Comparison of ENCODE assay signal across 24 mouse cellular contexts in genomic region chr13:58204986-58205385, GRCm38 (mm10). TPM values are rescaled to one million over a fixed set of nuclear protein-coding genes. Genes with fewer than 3 reads are reported as not detected.
DNase-seq lines count a peak whose midpoint lies in the region; ATAC-seq and TF ChIP-seq lines count a peak whose summit lies in the region.
"Had no signal": no experiment of that assay in that cellular context is flagged by ENCODE, and none has a peak within 500 bp of the region (broad histone marks: within the 10 kb centered on the region; RNA-seq: fewer than 3 reads in every experiment).

No protein-coding gene starts in this region.

- peaks cover 16% of the 10 kb centered on the region for H3K4me1 ChIP-seq in liver, postnatal 0 days (ENCODE audit: insufficient read depth)
- peaks cover 19 to 21% of the 10 kb centered on the region in 2 experiments for H3K4me1 ChIP-seq in MEL (ENCODE audit: control insufficient read depth in 1 of 2, insufficient read depth in 2 of 2, low read length in 2 of 2)
- peaks cover 18% of the 10 kb centered on the region; the same call in 1 of the 2 replicates for H3K4me1 ChIP-seq in kidney, adult 2 months (ENCODE audit: control insufficient read depth, insufficient read depth, low read length)
- H3K4me1 ChIP-seq: embryonic facial prominence, embryonic 12.5 days; forebrain, embryonic 13.5 days had no signal

- H3K79me2 ChIP-seq in MEL (ENCODE audit: control insufficient read depth, insufficient read depth, low read length, poor library complexity), result peaks cover 86% of the 10 kb centered on the region

- H3K9me3 ChIP-seq in liver, postnatal 0 days (ENCODE audit: low read length), result no peaks in the 10 kb centered on the region
- no peaks in the 10 kb centered on the region for H3K9me3 ChIP-seq in MEL (replicated peaks; ENCODE audit: insufficient read depth, low read length)
- H3K9me3 ChIP-seq: embryonic facial prominence, embryonic 12.5 days; forebrain, embryonic 13.5 days; heart, embryonic 13.5 days; midbrain, embryonic 13.5 days had no signal

- no peak for TF ChIP-seq CTCF in liver, postnatal 0 days (IDR thresholded peaks at IDR 0.05; ENCODE audit: low read depth)
- no peak for TF ChIP-seq CTCF in MEL (IDR thresholded peaks at IDR 0.05 in 2 of 3, conservative IDR thresholded peaks at IDR 0.05 in 1 of 3; ENCODE audit: control insufficient read depth in 1 of 3, insufficient read depth in 1 of 3, low read depth in 2 of 3, low read length in 3 of 3, poor library complexity in 1 of 3, severe bottlenecking in 1 of 3)
- TF ChIP-seq CTCF in kidney, adult 2 months (conservative IDR thresholded peaks at IDR 0.05; ENCODE audit: insufficient read depth, insufficient read length, low read depth, low read length), result no peak

- no peak overlapping the region for H3K4me2 ChIP-seq in liver, postnatal 0 days (ENCODE audit: low read depth, low read length)
- H3K4me2 ChIP-seq: embryonic facial prominence, embryonic 12.5 days; forebrain, embryonic 13.5 days; heart, embryonic 13.5 days; hindbrain, embryonic 14.5 days; liver, embryonic 11.5 days; midbrain, embryonic 13.5 days had no signal

- no peak for DNase-seq in liver, postnatal 0 days
- DNase-seq in liver (no peak), MEL (ENCODE audit: low read depth, low spot score) (peak; percentile 61)
- DNase-seq in left cerebral cortex, adult 18-20 months (ENCODE audit: low spot score in 2 of 2), result no peak
- DNase-seq in kidney, adult 2 months, result no peak
- DNase-seq in adrenal gland, adult 18-20 months (ENCODE audit: low spot score in 2 of 2), result no peak
- DNase-seq: adrenal gland, postnatal 36 days; cerebellum, postnatal 10 days; gastrocnemius, adult 2 months; kidney, adult 18-20 months; kidney, postnatal 14 days; lung, adult 18-20 months; lung, postnatal 10 days; right cerebral cortex, postnatal 14 days had no signal

- H3K27ac ChIP-seq in liver, postnatal 0 days (ENCODE audit: low read depth), result peak overlapping the region; percentile 17; the same call in 1 of the 2 replicates
- H3K27ac ChIP-seq in MEL (ENCODE audit: control insufficient read depth, low read depth, low read length), result no peak overlapping the region
- H3K27ac ChIP-seq in kidney, adult 2 months (ENCODE audit: insufficient read depth, low read depth, low read length), result no peak overlapping the region
- H3K27ac ChIP-seq: embryonic facial prominence, embryonic 12.5 days; forebrain, embryonic 13.5 days; gastrocnemius, adult 2 months; heart, embryonic 13.5 days; hindbrain, embryonic 14.5 days; layer of hippocampus, adult 2 months; midbrain, embryonic 13.5 days; stomach, postnatal 0 days had no signal

- 38% methylated on average over 4 of the region's 4 CpGs for WGBS in liver, postnatal 0 days (ENCODE audit: insufficient replicate concordance)
- WGBS in kidney, adult 2 months, result 53% methylated on average over 4 of the region's 4 CpGs

- no peak overlapping the region for H3K4me3 ChIP-seq in liver, postnatal 0 days (ENCODE audit: low read depth, low read length)
- no peak overlapping the region for H3K4me3 ChIP-seq in MEL (ENCODE audit: control insufficient read depth in 1 of 2, insufficient read depth in 1 of 2, low read depth in 2 of 2, low read length in 2 of 2)
- H3K4me3 ChIP-seq in kidney, adult 2 months (ENCODE audit: insufficient read depth, low read depth, low read length), result no peak overlapping the region
- H3K4me3 ChIP-seq: embryonic facial prominence, embryonic 12.5 days; forebrain, embryonic 13.5 days; gastrocnemius, adult 2 months; heart, embryonic 13.5 days; layer of hippocampus, adult 2 months; midbrain, embryonic 13.5 days had no signal

- no peak overlapping the region for H3K9ac ChIP-seq in liver, postnatal 0 days (replicated peaks)
- H3K9ac ChIP-seq in MEL (ENCODE audit: control insufficient read depth, low read depth, low read length, poor library complexity, severe bottlenecking), result no peak overlapping the region
- H3K9ac ChIP-seq: embryonic facial prominence, embryonic 12.5 days; forebrain, embryonic 13.5 days; heart, embryonic 13.5 days; hindbrain, embryonic 14.5 days; midbrain, embryonic 13.5 days had no signal

- no peak for ATAC-seq in liver, postnatal 0 days
- ATAC-seq in megakaryocyte, adult 5-6 weeks (ENCODE audit: poor library complexity, severe bottlenecking), result peak; percentile 96
- ATAC-seq: forebrain, embryonic 13.5 days; inflammation-experienced regulatory T-cells, adult 6 months; midbrain, embryonic 13.5 days had no signal

- no peak for TF ChIP-seq EP300 in liver, postnatal 0 days (IDR thresholded peaks at IDR 0.05; ENCODE audit: low read depth)
- TF ChIP-seq EP300 in MEL (IDR thresholded peaks at IDR 0.05; ENCODE audit: low read depth in 1 of 2, low read length in 2 of 2), result no peak

- H3K36me3 ChIP-seq in liver, postnatal 0 days (replicated peaks; ENCODE audit: insufficient read depth, low read length), result 0 out of 2 replicates have a peak, but pooled peaks cover 2% of the 10 kb centered on the region
- H3K36me3 ChIP-seq in MEL (ENCODE audit: control insufficient read depth in 1 of 2, insufficient read depth in 2 of 2, low read length in 2 of 2), result peaks cover 5 to 40% of the 10 kb centered on the region in 2 experiments
- H3K36me3 ChIP-seq in kidney, adult 2 months (ENCODE audit: control insufficient read depth, insufficient read depth, low read length), result no peaks in the 10 kb centered on the region
- H3K36me3 ChIP-seq: embryonic facial prominence, embryonic 12.5 days; heart, embryonic 13.5 days; midbrain, embryonic 13.5 days had no signal

- no peaks in the 10 kb centered on the region for H3K27me3 ChIP-seq in liver, postnatal 0 days (ENCODE audit: insufficient read depth, low read length)
- no peaks in the 10 kb centered on the region for H3K27me3 ChIP-seq in MEL (ENCODE audit: control insufficient read depth in 1 of 2, insufficient read depth in 2 of 2, low read length in 2 of 2)
- no peaks in the 10 kb centered on the region for H3K27me3 ChIP-seq in kidney, adult 2 months (replicated peaks; ENCODE audit: control insufficient read depth, insufficient read depth, low read length)
- H3K27me3 ChIP-seq: embryonic facial prominence, embryonic 12.5 days; forebrain, embryonic 13.5 days; heart, embryonic 13.5 days; midbrain, embryonic 13.5 days had no signal

- TF ChIP-seq POLR2A in MEL (IDR thresholded peaks at IDR 0.05; ENCODE audit: control insufficient read depth in 1 of 2, insufficient read depth in 1 of 2, low read depth in 1 of 2, low read length in 2 of 2, poor library complexity in 1 of 2), result no peak
- no peak for TF ChIP-seq POLR2A in kidney, adult 2 months (IDR thresholded peaks at IDR 0.05; ENCODE audit: low read depth, low read length)

- no peak for TF ChIP-seq RAD21 in MEL (IDR thresholded peaks at IDR 0.05; ENCODE audit: low read depth, low read length)

TF ChIP-seq in MEL, 35 proteins besides CTCF, POLR2A, EP300 and RAD21:
- TF ChIP-seq RCOR1 (IDR thresholded peaks at IDR 0.05; ENCODE audit: low read depth, low read length), result 0 out of 2 replicates have a peak, but pooled peaks have one; percentile 22
- TF ChIP-seq POLR2AphosphoS2 (IDR thresholded peaks at IDR 0.05; ENCODE audit: low read length), result no peak
- TF ChIP-seq MAX (IDR thresholded peaks at IDR 0.05; ENCODE audit: low read length), result no peak
- no peak for TF ChIP-seq MYC (IDR thresholded peaks at IDR 0.05; ENCODE audit: low read depth, low read length)
- TF ChIP-seq MXI1 (IDR thresholded peaks at IDR 0.05; ENCODE audit: low read depth, low read length), result no peak
- TF ChIP-seq POLR2AphosphoS5 (IDR thresholded peaks at IDR 0.05; ENCODE audit: borderline replicate concordance, low read depth, low read length), result no peak
- no peak for TF ChIP-seq USF1 (IDR thresholded peaks at IDR 0.05; ENCODE audit: low read depth, low read length)
TF ChIP-seq in MEL: peak in this region for 1.

RNA-seq across cellular contexts. Expression of gene Ubqln1, which starts 10.5 kb away (rescaled TPM):
- polyA plus RNA-seq in liver, postnatal 0 days (2015; fragmentation: Nextera tagmentation; extraction: Ambion mirVana), result 44.2 and 44.5 TPM in 2 replicates
- 68.6 and 77.2 TPM in 2 replicates for total RNA-seq in MEL (2012; rRNA removed)
- polyA plus RNA-seq in MEL (2012; ENCODE audit: insufficient read depth in 1 of 2, insufficient read length in 2 of 2, low read depth in 1 of 2, low replicate concordance in 2 of 2, missing spikeins in 1 of 2), result 100 to 1,000 TPM in 1 of 2 experiments, not detected in 1; 146 TPM
- 48.1 and 49.5 TPM in 2 replicates for total RNA-seq in megakaryocyte, adult 5-6 weeks (2015)
- 55.3 and 61.5 TPM in 2 replicates for total RNA-seq in megakaryocyte, adult 5-6 weeks (2017)
- total RNA-seq in left cerebral cortex, adult 18-20 months (2021), result 100 to 1,000 TPM; 155 to 162 TPM
- 111 and 134 TPM in 2 replicates for polyA plus RNA-seq in kidney, adult 2 months (2012; rRNA removed)
- total RNA-seq in adrenal gland, adult 18-20 months (2021), result 100 to 1,000 TPM; 151 to 156 TPM

RNA-seq across cellular contexts. Expression of gene Idnk, which starts 47.5 kb away (rescaled TPM):
- 35.4 and 37.6 TPM in 2 replicates for polyA plus RNA-seq in liver, postnatal 0 days (2015; fragmentation: Nextera tagmentation; extraction: Ambion mirVana)
- 26.0 and 29.5 TPM in 2 replicates for total RNA-seq in MEL (2012; rRNA removed)
- 10 to 100 TPM in 1 of 2 experiments, not detected in 1; 50.3 TPM for polyA plus RNA-seq in MEL (2012; ENCODE audit: insufficient read depth in 1 of 2, insufficient read length in 2 of 2, low read depth in 1 of 2, low replicate concordance in 2 of 2, missing spikeins in 1 of 2)
- total RNA-seq in megakaryocyte, adult 5-6 weeks (2015), result 52.9 and 53.8 TPM in 2 replicates
- total RNA-seq in megakaryocyte, adult 5-6 weeks (2017), result 36.7 and 38.7 TPM in 2 replicates
- 10 to 100 TPM; 29.6 to 33.2 TPM for total RNA-seq in left cerebral cortex, adult 18-20 months (2021)
- polyA plus RNA-seq in kidney, adult 2 months (2012; rRNA removed), result 21.0 and 27.4 TPM in 2 replicates
- 10 to 100 TPM; 59.7 to 65.5 TPM for total RNA-seq in adrenal gland, adult 18-20 months (2021)
